Mouse (Mus musculus) ES-Bruce4 (cell line): ENCODE results near the gene Cnot3.

Experiments
- CTCF ChIP-seq: IDR thresholded peaks from one replicate; pipeline ENCODE4 v1.8.1; 2011; ENCODE audit warnings: low read depth, low read length
- EP300 ChIP-seq: IDR thresholded peaks from 2 replicates; pipeline ENCODE4 v1.6.1; 2011; ENCODE audit warnings: low read depth, low read length; ENCODE audit not compliant: insufficient read depth

DNA sequence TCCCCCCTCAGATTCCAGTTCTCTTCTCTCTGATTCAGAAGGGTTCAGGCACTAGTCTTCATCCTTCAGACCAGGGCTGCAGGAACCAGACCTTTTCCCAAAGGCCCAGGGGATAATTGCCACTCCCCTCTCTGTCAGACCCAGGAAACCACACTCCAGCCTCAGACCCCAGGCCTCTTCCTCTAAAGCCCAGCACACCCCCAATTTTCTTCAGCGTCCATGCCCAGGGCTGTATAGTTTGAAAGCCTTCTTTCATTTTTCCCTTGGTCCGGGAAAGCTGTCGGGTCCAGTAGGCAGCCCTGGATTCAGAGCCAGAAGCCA lies 30.1 kb downstream of the Cnot3 start:
- no peak for TF ChIP-seq EP300
- no peak for TF ChIP-seq CTCF
